Mouse (Mus musculus): ENCODE results near the gene Pcdh15.

The Pcdh15 gene

GRCm38 (mm10) chr10:74569603-74570002 is 1470.5 kb downstream of the Pcdh15 start:
- DNase-seq (ENCODE audit: low spot score) = no peak

DNA sequence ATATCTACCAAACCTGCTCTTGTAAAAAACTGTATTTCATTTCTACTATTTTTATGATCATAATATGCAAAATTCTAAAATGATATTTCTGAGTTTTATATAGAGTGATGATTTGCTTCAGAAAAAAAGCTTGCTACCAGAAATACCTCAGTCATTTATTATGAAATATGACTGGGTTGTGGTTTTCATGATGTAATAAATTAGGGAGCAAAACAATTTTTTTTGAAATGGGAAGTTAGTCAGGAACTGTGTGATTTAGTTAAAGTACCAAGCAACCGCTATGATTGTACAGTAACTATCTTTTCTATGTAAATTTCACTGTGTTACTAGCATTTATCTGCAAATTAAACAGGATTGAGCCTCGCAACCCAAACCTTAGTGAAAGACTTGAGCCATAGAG is 1480.8 kb downstream of the Pcdh15 start:
- no peak for DNase-seq (ENCODE audit: low spot score)

GRCm38 (mm10) chr10:74591799-74592198 is 1492.7 kb downstream of the Pcdh15 start:
- no peak for DNase-seq (ENCODE audit: low spot score)

DNA sequence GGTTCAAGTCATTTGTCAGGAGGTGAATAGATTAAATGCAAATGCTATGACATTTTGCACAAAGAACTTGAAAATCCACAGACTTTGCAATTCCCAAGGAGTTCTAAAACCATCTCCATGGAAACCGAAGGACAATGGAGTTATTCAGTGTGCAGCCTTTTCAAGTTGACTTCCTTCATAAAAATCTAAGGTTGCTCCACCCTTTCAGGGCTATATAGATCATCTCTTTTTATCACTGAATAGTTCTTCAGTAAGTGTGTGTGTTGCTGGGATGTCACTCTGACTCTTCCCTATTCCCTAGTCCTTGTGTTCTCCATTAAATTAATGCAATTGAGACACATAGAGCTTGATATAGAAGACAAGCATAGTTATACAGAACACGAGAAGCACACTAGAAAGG is 1508.5 kb downstream of the Pcdh15 start:
- DNase-seq (ENCODE audit: low spot score) = no peak

DNA sequence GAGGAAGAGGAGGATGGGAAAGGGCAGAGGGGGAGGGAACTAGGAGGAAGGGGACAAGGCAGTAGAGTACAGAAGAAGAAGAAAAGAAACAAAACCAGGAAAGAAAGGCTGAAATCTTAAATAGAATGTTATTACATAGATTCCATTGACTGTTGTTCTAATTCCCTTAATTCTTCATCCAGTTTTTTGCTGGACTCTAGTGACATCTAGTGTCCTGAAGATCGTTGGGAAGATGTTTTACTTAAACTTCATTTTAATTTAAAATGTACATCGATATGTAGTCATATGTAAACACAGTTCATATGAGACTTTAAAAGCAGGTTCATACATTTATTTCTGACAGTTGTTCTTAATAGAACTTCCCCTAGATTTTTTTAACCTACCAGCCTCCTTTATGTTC is 1522.7 kb downstream of the Pcdh15 start:
- no peak for DNase-seq (ENCODE audit: low spot score)

GRCm38 (mm10) chr10:74625715-74626114 is 1526.6 kb downstream of the Pcdh15 start:
- no peak for DNase-seq (ENCODE audit: low spot score)

DNA sequence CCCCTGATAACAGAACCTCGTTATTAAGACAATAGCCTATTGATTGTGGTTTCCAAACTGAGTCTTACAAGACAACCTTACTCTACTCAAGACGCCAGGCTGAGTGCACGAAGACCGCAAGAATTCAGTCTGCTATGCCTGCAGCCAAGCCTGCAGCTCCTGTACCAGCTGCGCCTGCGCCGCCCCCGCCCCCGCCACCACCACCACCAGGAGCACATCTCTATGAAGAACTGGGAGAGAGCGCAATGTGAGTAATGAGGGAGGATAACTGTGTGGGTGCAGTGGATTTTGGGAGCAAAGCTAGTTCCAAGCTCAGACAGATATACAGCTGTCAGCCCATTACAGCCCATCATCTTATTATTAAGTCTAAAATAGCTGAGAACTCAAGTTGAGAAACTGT is 1527.5 kb downstream of the Pcdh15 start:
- no peak for DNase-seq (ENCODE audit: low spot score)

DNA sequence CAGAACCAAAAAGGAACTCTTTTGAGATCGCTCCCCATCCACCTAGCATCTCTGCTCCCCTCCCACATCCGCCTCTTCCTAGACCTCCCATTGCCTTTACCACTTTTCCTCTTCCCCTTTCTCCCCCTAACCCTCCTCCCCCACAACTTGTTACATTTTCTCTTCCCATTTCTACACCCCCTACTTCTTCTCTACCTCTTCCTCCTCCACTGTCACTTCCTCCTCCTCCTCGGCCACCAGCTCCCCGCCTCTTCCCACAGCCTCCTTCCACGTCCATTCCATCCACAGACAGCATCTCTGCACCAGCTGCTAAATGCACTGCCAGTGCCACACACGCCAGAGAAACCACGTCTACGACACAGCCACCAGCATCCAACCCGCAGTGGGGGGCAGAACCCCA is 1532.2 kb downstream of the Pcdh15 start:
- DNase-seq (ENCODE audit: low spot score) = no peak

- no peak for DNase-seq (ENCODE audit: low spot score)
Measured at GRCm38 (mm10) chr10:74637040-74637439, 1537.9 kb downstream of the Pcdh15 start.

GRCm38 (mm10) chr10:74642125-74642524 is 1543.0 kb downstream of the Pcdh15 start:
- DNase-seq (ENCODE audit: low spot score) = no peak

- no peak for DNase-seq (ENCODE audit: low spot score)
Measured at GRCm38 (mm10) chr10:74663171-74663570, 1564.0 kb downstream of the Pcdh15 start.

DNA sequence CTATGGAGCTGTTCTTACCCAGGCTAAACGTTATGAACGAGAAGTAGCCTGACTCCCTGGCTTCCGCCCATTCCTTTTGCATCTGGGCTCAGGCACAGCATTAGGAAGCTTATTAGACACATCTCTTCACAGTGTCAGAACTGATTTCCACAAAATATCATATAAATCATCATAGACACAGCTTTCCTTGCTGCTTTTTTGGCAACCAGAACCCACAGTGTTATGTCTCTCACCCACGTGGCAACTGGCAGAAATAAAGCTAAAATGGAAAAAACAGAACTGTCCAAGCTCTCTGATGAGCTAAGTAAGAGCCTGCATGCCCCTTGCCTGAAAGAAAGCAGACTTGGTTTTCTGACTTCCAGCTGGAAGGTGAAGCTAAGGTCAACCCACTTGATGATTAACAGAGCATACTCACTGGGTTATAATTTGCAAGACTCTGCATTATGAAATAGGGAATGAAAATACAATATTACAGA is 1580.9 kb downstream of the Pcdh15 start:
- no peak for DNase-seq (ENCODE audit: low spot score)

GRCm38 (mm10) chr10:74680559-74680958 is 1581.4 kb downstream of the Pcdh15 start:
- DNase-seq (ENCODE audit: low spot score) = no peak
